Mouse (Mus musculus): ENCODE data around the gene Tubb2b. TPM values are rescaled to one million over a fixed set of nuclear protein-coding genes. Genes with fewer than 3 reads are reported as not detected.

Gene Tubb2b
- polyA plus RNA-seq, 1 experiment = 21.6 TPM

DNA sequence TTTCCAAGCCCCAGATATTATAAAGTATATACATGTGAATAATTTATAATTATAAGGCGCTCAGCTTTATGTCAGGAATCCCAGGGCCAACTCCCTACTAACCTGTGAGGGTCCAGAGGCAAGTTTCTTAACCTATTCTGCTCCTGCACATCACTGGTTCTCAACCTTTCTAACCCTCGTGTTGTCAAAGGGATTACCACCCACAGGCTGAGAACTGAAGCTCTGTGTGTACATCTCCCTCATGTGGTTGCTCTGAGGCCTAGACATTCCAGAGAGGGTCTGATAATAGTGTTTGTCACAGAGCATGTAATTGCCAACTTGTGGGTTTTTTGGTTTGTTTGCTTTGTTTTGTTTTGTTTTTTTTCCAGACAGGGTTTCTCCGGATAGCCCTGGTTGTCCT is 16.6 kb upstream of the Tubb2b start:
- WGBS = 63% methylated on average over 3 of the region's 3 CpGs
- Histone ChIP-seq H3K4me3 (replicated peaks; ENCODE audit: extremely low read depth, low read depth, low read length) (no peak overlapping the region), H3K4me1 (ENCODE audit: control insufficient read depth, insufficient read depth, low read length) (no peaks in the 10 kb centered on the region)
- TF ChIP-seq POLR2A (IDR thresholded peaks at IDR 0.05; ENCODE audit: borderline replicate concordance, extremely low read depth, low read depth, low read length) = no peak
- no peak for TF ChIP-seq CTCF (IDR thresholded peaks at IDR 0.05; ENCODE audit: insufficient read depth, low read length)
- DNase-seq = no peak

DNA sequence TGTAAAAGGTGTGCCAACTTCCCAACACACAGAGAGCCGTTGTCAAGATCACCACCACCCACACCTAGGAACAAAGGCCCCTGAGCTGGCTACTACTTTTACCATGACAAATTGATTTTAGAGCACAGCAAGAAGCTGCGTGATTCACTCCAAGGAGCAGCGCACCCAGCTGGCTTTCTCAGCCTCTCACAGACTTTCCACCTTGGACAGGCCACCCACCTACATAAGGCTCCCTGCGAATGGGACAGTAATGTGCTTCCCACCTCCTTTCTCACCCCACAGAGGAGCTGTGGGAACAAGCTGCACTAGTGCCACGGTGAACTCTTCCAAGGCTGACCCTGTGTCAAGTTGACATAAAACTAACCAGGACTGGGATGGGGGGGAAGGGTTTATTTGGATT is 13.1 kb upstream of the Tubb2b start:
- WGBS = 67% methylated on average over 5 of the region's 5 CpGs
- no peak overlapping the region for H3K4me3 ChIP-seq (replicated peaks; ENCODE audit: extremely low read depth, low read depth, low read length)
- no peaks in the 10 kb centered on the region for H3K4me1 ChIP-seq (ENCODE audit: control insufficient read depth, insufficient read depth, low read length)
- no peak for TF ChIP-seq CTCF (IDR thresholded peaks at IDR 0.05; ENCODE audit: insufficient read depth, low read length)
- TF ChIP-seq POLR2A (IDR thresholded peaks at IDR 0.05; ENCODE audit: borderline replicate concordance, extremely low read depth, low read depth, low read length) = no peak
- DNase-seq = no peak

DNA sequence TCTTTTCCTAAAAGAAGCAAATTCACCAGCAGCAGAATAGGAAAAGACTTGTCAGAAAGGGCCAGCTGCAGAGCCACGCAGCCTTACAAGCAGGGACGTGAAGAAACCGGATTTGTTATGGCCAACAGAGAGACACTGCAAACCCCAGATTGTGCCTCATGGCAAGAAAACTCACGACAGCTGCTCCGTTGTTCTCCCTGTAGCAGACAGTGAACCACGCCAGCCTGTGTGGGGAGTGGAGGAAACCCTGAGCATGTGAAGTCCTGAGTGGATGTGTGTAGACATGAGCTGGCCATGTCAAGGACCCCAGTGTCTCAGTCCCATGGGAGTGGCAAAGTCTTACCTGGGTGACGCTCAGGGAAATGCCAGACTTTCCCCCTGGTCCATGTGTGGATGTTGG is 6.3 kb upstream of the Tubb2b start:
- Histone ChIP-seq H3K4me3 (replicated peaks; ENCODE audit: extremely low read depth, low read depth, low read length) (no peak overlapping the region), H3K4me1 (ENCODE audit: control insufficient read depth, insufficient read depth, low read length) (no peaks in the 10 kb centered on the region)
- TF ChIP-seq POLR2A (IDR thresholded peaks at IDR 0.05; ENCODE audit: borderline replicate concordance, extremely low read depth, low read depth, low read length) (no peak), CTCF (IDR thresholded peaks at IDR 0.05; ENCODE audit: insufficient read depth, low read length) (no peak)
- DNase-seq = no peak
- 80% methylated on average over 7 of the region's 7 CpGs for WGBS

DNA sequence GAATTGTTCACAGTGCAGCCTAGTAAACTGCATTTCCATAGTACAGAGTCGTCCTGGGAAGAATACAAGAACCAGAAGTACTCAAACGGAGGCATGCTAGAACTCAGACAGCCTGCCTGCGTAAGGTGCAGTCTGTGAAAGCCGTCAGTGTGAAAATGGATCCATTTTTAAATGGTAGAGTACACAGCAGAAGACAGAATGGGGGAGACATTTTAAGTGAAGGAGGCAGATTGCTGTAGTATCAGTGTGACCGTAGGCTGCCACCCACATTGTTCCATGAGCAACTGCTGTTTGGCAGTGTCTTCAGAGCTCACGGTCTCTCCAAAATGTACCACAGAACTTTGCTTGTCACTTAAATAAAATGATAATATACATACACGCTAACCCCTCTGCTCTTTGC is 4.0 kb upstream of the Tubb2b start:
- no peak for DNase-seq
- Histone ChIP-seq H3K4me1 (ENCODE audit: control insufficient read depth, insufficient read depth, low read length) (peaks cover 5% of the 10 kb centered on the region), H3K4me3 (replicated peaks; ENCODE audit: extremely low read depth, low read depth, low read length) (no peak overlapping the region)
- 89% methylated on average over 7 of the region's 7 CpGs for WGBS
- TF ChIP-seq POLR2A (IDR thresholded peaks at IDR 0.05; ENCODE audit: borderline replicate concordance, extremely low read depth, low read depth, low read length) (no peak), CTCF (IDR thresholded peaks at IDR 0.05; ENCODE audit: insufficient read depth, low read length) (no peak)

DNA sequence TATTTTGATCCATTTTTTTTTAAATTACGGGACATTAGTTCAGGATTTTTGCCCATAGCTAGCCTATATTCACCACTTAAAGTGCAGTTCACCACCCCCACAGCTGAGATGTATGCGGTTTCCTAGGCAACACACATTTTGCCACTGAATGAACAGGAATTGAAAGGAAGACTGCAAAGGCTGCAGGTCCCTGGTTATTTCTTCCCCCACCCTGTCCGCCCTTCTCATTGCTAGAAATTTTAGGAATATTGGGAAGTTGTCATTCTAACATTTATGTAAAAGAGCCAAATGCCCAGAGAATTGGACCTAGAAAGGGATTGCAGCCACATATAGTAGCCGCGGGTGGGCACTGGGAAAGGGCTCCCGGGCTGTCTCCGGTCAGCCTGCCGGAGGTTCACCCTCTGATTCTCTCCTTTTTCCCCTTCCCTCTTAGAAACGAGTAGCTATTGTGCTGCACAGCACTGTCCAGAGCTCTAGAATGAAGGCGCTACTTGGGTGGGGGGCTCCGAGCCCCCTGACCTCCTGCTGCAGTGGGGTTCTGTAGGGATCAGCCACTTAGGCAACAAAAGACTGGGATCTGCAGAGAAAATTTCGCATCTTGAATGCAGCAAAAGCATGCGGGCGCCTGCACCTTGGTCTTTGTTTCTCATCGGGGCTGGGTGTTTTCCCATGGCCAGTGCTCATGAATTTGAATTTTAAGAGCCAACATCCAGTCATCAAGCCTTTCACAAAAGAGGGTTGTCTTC is 3.2 kb upstream of the Tubb2b start:
- 40% methylated on average over 15 of the region's 15 CpGs for WGBS
- no peak overlapping the region for H3K4me3 ChIP-seq (replicated peaks; ENCODE audit: extremely low read depth, low read depth, low read length)
- H3K4me1 ChIP-seq (ENCODE audit: control insufficient read depth, insufficient read depth, low read length) = peaks cover 5% of the 10 kb centered on the region
- TF ChIP-seq POLR2A (IDR thresholded peaks at IDR 0.05; ENCODE audit: borderline replicate concordance, extremely low read depth, low read depth, low read length) = no peak
- TF ChIP-seq CTCF (IDR thresholded peaks at IDR 0.05; ENCODE audit: insufficient read depth, low read length) = no peak
- DNase-seq = no peak

DNA sequence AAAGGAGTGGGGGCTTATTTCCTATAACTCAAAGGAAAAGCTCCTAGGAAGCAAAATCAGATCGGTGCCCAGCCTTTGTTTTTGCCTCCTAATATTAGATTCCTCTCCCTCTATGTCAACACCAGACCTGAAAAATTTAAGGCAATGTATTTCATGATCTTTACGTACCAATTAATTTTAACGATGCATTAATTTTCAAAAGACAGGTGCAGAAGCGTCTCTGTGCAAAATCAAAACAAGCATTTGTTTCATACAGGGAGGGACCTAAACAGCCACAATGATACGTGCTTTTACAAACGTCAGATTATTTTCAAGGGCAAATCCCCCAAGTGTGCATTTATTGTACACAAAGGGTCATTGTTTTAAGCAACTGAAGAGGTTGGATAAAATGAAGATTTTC is 2.6 kb upstream of the Tubb2b start:
- Histone ChIP-seq H3K4me3 (replicated peaks; ENCODE audit: extremely low read depth, low read depth, low read length) (no peak overlapping the region), H3K4me1 (ENCODE audit: control insufficient read depth, insufficient read depth, low read length) (peaks cover 5% of the 10 kb centered on the region)
- no peak for TF ChIP-seq POLR2A (IDR thresholded peaks at IDR 0.05; ENCODE audit: borderline replicate concordance, extremely low read depth, low read depth, low read length)
- no peak for TF ChIP-seq CTCF (IDR thresholded peaks at IDR 0.05; ENCODE audit: insufficient read depth, low read length)
- no peak for DNase-seq
- 59% methylated on average over 6 of the region's 6 CpGs for WGBS

DNA sequence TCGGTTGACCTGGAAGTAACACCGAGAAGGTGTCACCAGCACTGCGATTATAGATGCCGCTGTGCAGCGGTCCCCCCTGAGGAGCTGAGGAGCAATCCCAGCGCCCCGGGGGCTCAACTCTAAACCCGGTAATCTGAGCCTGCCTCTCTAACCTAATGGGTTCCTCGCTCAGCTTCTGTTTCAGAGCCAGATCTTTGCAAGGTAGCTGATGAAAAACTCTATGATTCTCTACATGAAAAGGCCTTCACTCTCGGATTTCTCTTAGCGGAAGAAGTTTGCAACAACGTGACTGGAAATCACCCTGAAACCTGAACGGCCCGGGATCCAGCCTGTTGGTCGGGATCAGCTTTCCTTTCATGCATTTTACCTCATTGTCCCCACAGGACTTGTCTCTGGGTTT is 2.0 kb upstream of the Tubb2b start:
- DNase-seq = no peak
- H3K4me3 ChIP-seq (replicated peaks; ENCODE audit: extremely low read depth, low read depth, low read length) = no peak overlapping the region
- peaks cover 5% of the 10 kb centered on the region for H3K4me1 ChIP-seq (ENCODE audit: control insufficient read depth, insufficient read depth, low read length)
- TF ChIP-seq POLR2A (IDR thresholded peaks at IDR 0.05; ENCODE audit: borderline replicate concordance, extremely low read depth, low read depth, low read length) (no peak), CTCF (IDR thresholded peaks at IDR 0.05; ENCODE audit: insufficient read depth, low read length) (no peak)
- WGBS = 38% methylated on average over 15 of the region's 15 CpGs

DNA sequence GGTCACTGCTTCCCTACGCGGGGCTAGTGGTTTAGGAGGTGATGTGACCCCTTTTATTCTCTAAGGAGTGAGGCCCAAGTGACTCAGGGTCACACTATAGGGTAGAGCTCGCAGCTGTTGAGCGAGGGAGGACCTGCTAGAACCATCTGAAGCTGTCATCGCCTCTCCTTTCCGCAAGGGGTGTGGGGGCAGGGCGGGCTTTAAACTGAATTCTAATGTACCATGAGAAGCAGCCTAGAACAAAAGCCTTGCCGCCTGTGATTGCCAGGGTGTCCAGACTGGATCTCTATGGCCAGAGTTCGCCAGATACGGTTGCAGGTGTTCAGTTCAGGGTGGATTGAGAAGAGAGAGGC is 1.4 kb upstream of the Tubb2b start:
- Histone ChIP-seq H3K4me1 (ENCODE audit: control insufficient read depth, insufficient read depth, low read length) (peaks cover 5% of the 10 kb centered on the region), H3K4me3 (replicated peaks; ENCODE audit: extremely low read depth, low read depth, low read length) (no peak overlapping the region)
- TF ChIP-seq CTCF (IDR thresholded peaks at IDR 0.05; ENCODE audit: insufficient read depth, low read length) = no peak
- TF ChIP-seq POLR2A (IDR thresholded peaks at IDR 0.05; ENCODE audit: borderline replicate concordance, extremely low read depth, low read depth, low read length) = no peak
- WGBS = 13% methylated on average over 10 of the region's 10 CpGs
- DNase-seq = no peak

DNA sequence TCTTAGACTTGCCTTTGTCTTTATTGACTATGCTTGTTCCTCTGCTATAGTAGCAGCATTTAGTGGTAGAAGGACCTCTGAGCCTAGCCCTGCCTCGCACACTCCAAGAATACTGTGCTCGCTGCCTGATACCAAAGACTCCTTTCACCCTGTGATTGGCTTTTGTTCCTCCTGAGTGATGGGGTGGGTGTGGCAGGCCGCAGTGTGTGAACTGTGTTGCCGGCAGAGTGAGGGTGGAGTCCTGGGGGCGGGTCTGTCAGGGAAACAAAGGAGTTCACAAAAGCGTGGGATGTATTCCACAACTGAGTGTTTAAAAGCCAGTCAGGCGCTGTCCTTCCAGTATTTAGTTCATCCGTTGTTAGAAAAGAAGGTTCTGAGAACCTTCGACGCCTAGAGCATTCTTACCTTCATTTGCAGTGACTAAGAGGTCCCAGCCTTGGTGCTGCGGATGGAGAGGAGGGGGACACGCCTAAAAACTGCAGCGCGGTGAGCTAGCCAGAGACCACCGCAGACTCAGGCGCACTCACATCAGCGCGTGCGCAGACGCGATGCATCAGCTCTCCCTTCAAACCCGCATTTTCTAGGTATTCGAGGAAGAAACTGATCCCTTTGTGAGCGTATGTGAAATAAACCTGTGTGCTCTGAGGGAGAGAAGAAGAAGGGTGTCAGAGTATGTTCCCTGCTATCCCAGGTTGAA is 893 bp upstream of the Tubb2b start:
- no peak for DNase-seq
- H3K4me1 ChIP-seq (ENCODE audit: control insufficient read depth, insufficient read depth, low read length) = peaks cover 5% of the 10 kb centered on the region
- TF ChIP-seq CTCF (IDR thresholded peaks at IDR 0.05; ENCODE audit: insufficient read depth, low read length) (no peak), POLR2A (IDR thresholded peaks at IDR 0.05; ENCODE audit: borderline replicate concordance, extremely low read depth, low read depth, low read length) (no peak)
- WGBS = 5% methylated on average over 24 of the region's 24 CpGs
- peak overlapping the region; percentile 7 for H3K4me3 ChIP-seq (replicated peaks; ENCODE audit: extremely low read depth, low read depth, low read length)
